Mouse (Mus musculus) bone marrow macrophage, adult 2 months (primary cell): ENCODE results near the gene Itgav. TPM values are rescaled to one million over a fixed set of nuclear protein-coding genes. Genes with fewer than 3 reads are reported as not detected.

Experiments used
- H3K27ac ChIP-seq: 2 replicates; pipeline ENCODE4 v1.5.1; 2012; ENCODE audit warnings: low read depth, low read length; ENCODE audit not compliant: insufficient read depth
- H3K4me1 ChIP-seq: 2 replicates; pipeline ENCODE4 v1.6.1; 2012; ENCODE audit warnings: low read length; ENCODE audit not compliant: control insufficient read depth, insufficient read depth
- H3K4me3 ChIP-seq: 2 replicates; pipeline ENCODE4 v1.5.1; 2012; ENCODE audit warnings: mild to moderate bottlenecking, low read length, moderate library complexity; ENCODE audit not compliant: insufficient read depth
- CTCF ChIP-seq: IDR thresholded peaks from 2 replicates; pipeline ENCODE4 v1.5.1; 2012; ENCODE audit warnings: low read depth, mild to moderate bottlenecking, low read length, moderate library complexity
- POLR2A ChIP-seq: IDR thresholded peaks from 2 replicates; pipeline ENCODE4 v1.6.1; 2012; ENCODE audit warnings: mild to moderate bottlenecking, low read depth, low read length, borderline replicate concordance
- polyA plus RNA-seq: library from polyadenylated mRNA; stranded (reverse); fragments of >200 nt; gene quantifications from 2 replicates; pipeline ENCODE4 v1.2.4, GENCODE M21; 2012; ENCODE audit not compliant: missing spikeins, insufficient read depth, insufficient read length

The Itgav gene
- polyA plus RNA-seq, 1 experiment, result 93.4 TPM

GRCm38 (mm10) chr2:83742836-83743235, 18.6 kb downstream of the Itgav start:
- Histone ChIP-seq H3K27ac (peak overlapping the region; percentile 54), H3K4me1 (peaks cover 36% of the 10 kb centered on the region), H3K4me3 (no peak overlapping the region)
- no peak for TF ChIP-seq POLR2A
- no peak for TF ChIP-seq CTCF

- H3K4me3 ChIP-seq, result peak overlapping the region; percentile 22
- no peak for TF ChIP-seq POLR2A
- no peak for TF ChIP-seq CTCF
- H3K4me1 ChIP-seq, result peaks cover 34% of the 10 kb centered on the region
- H3K27ac ChIP-seq, result peak overlapping the region; percentile 51
These were observed 20.2 kb downstream of the Itgav start for GRCm38 (mm10) chr2:83744276-83744952.

DNA sequence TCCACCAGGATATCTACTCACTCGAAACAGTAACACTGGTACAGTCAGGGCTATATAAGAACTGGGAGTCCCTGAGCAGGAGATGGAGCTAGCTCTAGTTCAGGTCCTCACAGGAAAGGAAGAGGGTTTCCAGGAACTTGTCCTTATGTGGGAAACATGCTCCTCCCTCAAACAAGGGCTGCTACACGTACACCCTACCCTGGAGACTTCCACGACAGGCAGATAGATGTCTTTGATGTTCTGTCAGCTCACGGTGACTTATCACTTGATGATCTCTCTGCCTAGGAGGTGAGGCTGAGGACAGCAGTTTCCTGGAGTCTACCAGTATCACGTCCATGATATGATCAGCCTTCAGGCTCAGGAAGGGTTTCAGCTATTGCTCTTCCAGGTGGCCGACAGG, 21.1 kb downstream of the Itgav start:
- no peak for TF ChIP-seq POLR2A
- no peak for TF ChIP-seq CTCF
- H3K4me1 ChIP-seq, result peaks cover 32% of the 10 kb centered on the region
- H3K4me3 ChIP-seq, result no peak overlapping the region
- H3K27ac ChIP-seq, result no peak overlapping the region

GRCm38 (mm10) chr2:83748581-83749118, 24.5 kb downstream of the Itgav start:
- H3K4me1 ChIP-seq, result peaks cover 11% of the 10 kb centered on the region
- H3K27ac ChIP-seq, result no peak overlapping the region
- no peak overlapping the region for H3K4me3 ChIP-seq
- no peak for TF ChIP-seq POLR2A
- TF ChIP-seq CTCF, result no peak

- Histone ChIP-seq H3K27ac (no peak overlapping the region), H3K4me1 (peaks cover 4% of the 10 kb centered on the region; the same call in 1 of the 2 replicates), H3K4me3 (no peak overlapping the region)
- no peak for TF ChIP-seq CTCF
- TF ChIP-seq POLR2A, result no peak
These were observed 28.8 kb downstream of the Itgav start for GRCm38 (mm10) chr2:83753008-83753407.

- H3K4me1 ChIP-seq, result peaks cover 4% of the 10 kb centered on the region; the same call in 1 of the 2 replicates
- H3K4me3 ChIP-seq, result no peak overlapping the region
- TF ChIP-seq CTCF, result no peak
- H3K27ac ChIP-seq, result no peak overlapping the region
These were observed 30.2 kb downstream of the Itgav start for GRCm38 (mm10) chr2:83754306-83754837.

- Histone ChIP-seq H3K4me3 (no peak overlapping the region), H3K4me1 (peaks cover 4% of the 10 kb centered on the region; the same call in 1 of the 2 replicates), H3K27ac (no peak overlapping the region)
- TF ChIP-seq CTCF (no peak), POLR2A (no peak)
These were observed 34.5 kb downstream of the Itgav start for GRCm38 (mm10) chr2:83758606-83759215.

DNA sequence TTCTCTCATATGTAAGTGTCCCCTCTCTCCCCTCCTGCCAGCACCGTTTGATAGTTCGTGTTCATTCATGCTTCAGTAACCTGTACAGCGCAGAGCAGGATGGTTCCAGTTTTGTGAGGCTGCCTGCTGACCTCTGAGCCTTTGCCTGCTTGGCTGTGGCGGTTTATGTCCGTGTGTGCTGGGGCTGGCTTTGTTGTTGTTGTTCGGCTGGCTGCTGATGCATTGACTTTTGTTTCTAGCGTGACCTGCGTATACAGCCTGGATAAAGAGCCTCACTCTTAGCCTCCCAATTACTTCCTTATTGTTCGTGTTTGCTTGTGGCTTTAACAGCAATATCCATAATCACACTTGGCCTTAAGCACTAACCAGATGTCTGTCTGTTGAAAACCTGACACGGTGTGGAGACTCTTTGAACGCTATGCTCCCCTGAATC, 35.0 kb downstream of the Itgav start:
- H3K4me1 ChIP-seq, result 0 out of 2 replicates have a peak, but pooled peaks cover 2% of the 10 kb centered on the region
- H3K27ac ChIP-seq, result no peak overlapping the region
- no peak overlapping the region for H3K4me3 ChIP-seq
- TF ChIP-seq POLR2A (no peak), CTCF (no peak)

DNA sequence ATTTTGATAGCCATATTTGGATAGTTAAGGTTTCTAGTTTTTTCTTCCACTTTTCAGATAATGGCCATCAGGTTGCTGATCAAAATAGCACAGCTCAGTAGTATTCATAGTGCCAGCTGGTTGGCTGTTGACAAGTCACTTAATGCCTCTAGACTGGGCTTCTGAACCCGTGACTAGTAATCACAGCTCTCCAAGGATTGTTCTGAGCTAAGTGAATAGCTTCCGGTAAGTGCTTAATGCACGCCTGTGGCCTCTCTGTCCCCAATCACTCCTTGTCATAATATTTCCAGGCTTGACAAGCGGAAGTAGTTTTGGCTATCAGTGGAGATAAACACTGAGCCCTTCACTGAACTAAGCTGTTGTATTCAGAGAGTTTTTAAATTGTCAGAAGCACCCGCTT, 35.5 kb downstream of the Itgav start:
- no peaks in the 10 kb centered on the region; the same call in 1 of the 2 replicates for H3K4me1 ChIP-seq
- no peak overlapping the region for H3K27ac ChIP-seq
- no peak for TF ChIP-seq POLR2A
- TF ChIP-seq CTCF, result no peak
- no peak overlapping the region for H3K4me3 ChIP-seq

GRCm38 (mm10) chr2:83760112-83760511, 35.9 kb downstream of the Itgav start:
- Histone ChIP-seq H3K4me1 (peaks cover 2% of the 10 kb centered on the region; the same call in 1 of the 2 replicates), H3K27ac (no peak overlapping the region), H3K4me3 (no peak overlapping the region)
- TF ChIP-seq CTCF (no peak), POLR2A (no peak)
